Mouse (Mus musculus) ES-Bruce4 (cell line): ENCODE results near the gene Wdpcp. TPM values are rescaled to one million over a fixed set of nuclear protein-coding genes. Genes with fewer than 3 reads are reported as not detected.
A peak's percentile ranks its signal among the peaks of the same experiment; 100 is the strongest.

ENCODE experiments used
- H3K27ac ChIP-seq: 2 replicates; pipeline ENCODE4 v1.5.1; 2012; ENCODE audit warnings: low read length, inconsistent platforms; ENCODE audit not compliant: insufficient read depth
- H3K27me3 ChIP-seq: 2 replicates; pipeline ENCODE4 v1.6.1; 2012; ENCODE audit warnings: mild to moderate bottlenecking, low read length, inconsistent platforms; ENCODE audit not compliant: control insufficient read depth, poor library complexity, insufficient read depth, severe bottlenecking
- H3K36me3 ChIP-seq: 2 replicates; pipeline ENCODE4 v1.6.1; 2012; ENCODE audit warnings: inconsistent platforms, mild to moderate bottlenecking, low read length, moderate library complexity; ENCODE audit not compliant: control insufficient read depth, poor library complexity, insufficient read depth, severe bottlenecking
- H3K4me1 ChIP-seq: one replicate; pipeline ENCODE4 v1.8.1; 2011; ENCODE audit warnings: low read length; ENCODE audit not compliant: control insufficient read depth, insufficient read depth
- H3K4me3 ChIP-seq: 2 replicates; pipeline ENCODE4 v1.5.1; 2011; ENCODE audit warnings: low read depth, mild to moderate bottlenecking, low read length
- H3K9ac ChIP-seq: 2 replicates; pipeline ENCODE4 v1.6.1; 2012; ENCODE audit warnings: low read depth, mild to moderate bottlenecking, inconsistent platforms; ENCODE audit not compliant: poor library complexity, severe bottlenecking
- H3K9me3 ChIP-seq: replicated peaks from 2 replicates; pipeline ENCODE4 v1.6.1; 2012; ENCODE audit warnings: mild to moderate bottlenecking, low read length, inconsistent platforms; ENCODE audit not compliant: control insufficient read depth, poor library complexity, insufficient read depth, severe bottlenecking
- CTCF ChIP-seq: IDR thresholded peaks from one replicate; pipeline ENCODE4 v1.8.1; 2011; ENCODE audit warnings: low read depth, low read length
- EP300 ChIP-seq: IDR thresholded peaks from 2 replicates; pipeline ENCODE4 v1.6.1; 2011; ENCODE audit warnings: low read depth, low read length; ENCODE audit not compliant: insufficient read depth
- POLR2A ChIP-seq: IDR thresholded peaks from one replicate; pipeline ENCODE4 v1.8.1; 2011; ENCODE audit warnings: low read length; ENCODE audit not compliant: insufficient read depth
- polyA plus RNA-seq: library from polyadenylated mRNA; stranded (reverse); fragments of >200 nt; gene quantifications from 2 replicates; pipeline ENCODE4 v1.2.4, GENCODE M21; 2011; ENCODE audit warnings: low read depth; ENCODE audit not compliant: missing spikeins, insufficient read depth, insufficient read length

Gene Wdpcp
- polyA plus RNA-seq, 1 experiment: 1.7 TPM

DNA sequence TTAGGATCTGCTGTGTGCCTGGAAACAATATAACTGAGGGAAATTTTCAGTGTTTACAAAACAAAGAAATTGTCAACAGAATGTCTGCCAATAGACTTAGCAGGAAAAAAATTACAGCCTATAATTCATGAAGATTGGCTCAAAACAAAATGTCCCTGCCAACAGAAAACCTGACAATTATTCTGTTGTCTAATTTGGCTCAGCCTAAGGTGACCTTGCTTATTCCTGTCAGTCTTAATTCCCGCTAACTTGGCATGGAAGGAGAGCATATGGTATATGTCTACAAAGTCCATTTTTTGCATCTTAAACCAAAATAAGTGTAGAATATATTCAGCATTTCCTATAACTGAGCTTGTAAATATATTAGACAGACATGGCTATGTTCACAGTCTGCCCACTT lies 298.8 kb downstream of the Wdpcp start:
- Histone ChIP-seq H3K4me1 (peaks cover 3% of the 10 kb centered on the region), H3K27ac (no peak overlapping the region), H3K27me3 (no peaks in the 10 kb centered on the region), H3K4me3 (no peak overlapping the region), H3K36me3 (no peaks in the 10 kb centered on the region), H3K9me3 (no peaks in the 10 kb centered on the region), H3K9ac (no peak overlapping the region)
- no peak for TF ChIP-seq POLR2A
- TF ChIP-seq CTCF: no peak
- no peak for TF ChIP-seq EP300

DNA sequence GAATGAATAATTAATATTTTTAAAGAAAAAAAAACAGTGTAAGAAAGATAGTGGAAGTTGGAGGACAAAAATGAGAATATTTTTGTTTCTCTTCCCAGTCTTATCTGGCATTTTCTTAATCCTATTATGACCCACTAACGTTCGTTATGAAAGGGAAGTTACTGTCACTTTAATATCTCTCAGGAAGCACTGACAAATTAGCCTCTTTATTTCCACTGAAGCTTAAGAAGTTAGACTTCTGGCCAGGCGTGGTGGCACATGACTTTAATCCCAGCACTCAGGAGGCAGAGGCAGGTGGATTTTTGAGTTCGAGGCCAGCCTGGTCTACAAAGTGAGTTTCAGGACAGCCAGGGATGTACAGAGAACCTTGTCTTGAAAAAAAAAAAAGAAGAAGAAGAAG lies 299.7 kb downstream of the Wdpcp start:
- no peak overlapping the region for H3K9ac ChIP-seq
- TF ChIP-seq EP300 (no peak), CTCF (no peak), POLR2A (no peak)
- H3K27me3 ChIP-seq: no peaks in the 10 kb centered on the region
- H3K4me1 ChIP-seq: peaks cover 3% of the 10 kb centered on the region
- no peaks in the 10 kb centered on the region for H3K36me3 ChIP-seq
- no peak overlapping the region for H3K4me3 ChIP-seq
- H3K9me3 ChIP-seq: peaks cover under 1% of the 10 kb centered on the region; the same call in 1 of the 2 replicates
- no peak overlapping the region for H3K27ac ChIP-seq

DNA sequence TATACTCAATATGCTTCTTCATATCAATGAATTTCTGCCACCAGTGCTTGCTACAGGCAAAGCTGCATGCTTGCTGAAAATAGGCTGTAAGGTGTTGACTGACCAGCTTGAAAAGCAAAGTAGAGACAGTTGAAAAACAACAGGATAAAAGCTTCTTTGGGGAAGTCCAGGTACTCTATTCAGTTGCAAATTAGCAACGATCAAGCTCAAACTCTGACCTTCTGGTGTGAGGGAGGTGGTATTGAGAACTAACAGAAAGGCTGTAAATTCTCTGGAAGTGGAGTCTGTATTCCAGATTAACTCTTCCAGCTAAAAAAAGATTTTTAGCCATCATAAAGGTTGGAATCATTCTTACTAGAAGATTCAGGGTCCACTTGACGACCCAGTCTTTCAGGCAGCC lies 303.0 kb downstream of the Wdpcp start:
- TF ChIP-seq EP300 (no peak), POLR2A (no peak), CTCF (no peak)
- peaks cover 4% of the 10 kb centered on the region; the same call in 1 of the 2 replicates for H3K9me3 ChIP-seq
- H3K4me1 ChIP-seq: no peaks in the 10 kb centered on the region
- no peak overlapping the region for H3K4me3 ChIP-seq
- no peaks in the 10 kb centered on the region for H3K36me3 ChIP-seq
- H3K27me3 ChIP-seq: no peaks in the 10 kb centered on the region
- H3K9ac ChIP-seq: no peak overlapping the region
- peak overlapping the region; percentile 91 for H3K27ac ChIP-seq

DNA sequence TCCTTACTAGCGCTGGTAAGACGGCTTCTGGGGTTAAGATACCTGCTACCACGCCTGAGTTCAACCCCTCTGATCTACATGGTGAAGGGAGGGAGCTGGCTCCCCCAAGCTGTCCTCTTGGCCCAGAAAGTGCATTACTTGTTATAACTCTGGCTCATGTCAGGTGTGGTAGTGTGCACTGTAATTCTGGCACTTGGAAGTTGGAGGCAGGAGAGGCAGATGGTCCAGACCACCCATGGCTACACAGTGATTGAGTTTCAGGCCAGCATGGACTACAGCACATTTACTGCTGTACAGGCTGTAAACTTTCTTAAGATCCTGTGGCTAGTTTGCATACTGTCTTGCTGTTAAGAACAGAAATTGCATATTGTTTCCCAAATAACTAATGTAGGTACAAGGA lies 322.7 kb downstream of the Wdpcp start:
- TF ChIP-seq CTCF: no peak
- no peak for TF ChIP-seq POLR2A
- no peak for TF ChIP-seq EP300
- H3K27me3 ChIP-seq: no peaks in the 10 kb centered on the region
- H3K27ac ChIP-seq: no peak overlapping the region

DNA sequence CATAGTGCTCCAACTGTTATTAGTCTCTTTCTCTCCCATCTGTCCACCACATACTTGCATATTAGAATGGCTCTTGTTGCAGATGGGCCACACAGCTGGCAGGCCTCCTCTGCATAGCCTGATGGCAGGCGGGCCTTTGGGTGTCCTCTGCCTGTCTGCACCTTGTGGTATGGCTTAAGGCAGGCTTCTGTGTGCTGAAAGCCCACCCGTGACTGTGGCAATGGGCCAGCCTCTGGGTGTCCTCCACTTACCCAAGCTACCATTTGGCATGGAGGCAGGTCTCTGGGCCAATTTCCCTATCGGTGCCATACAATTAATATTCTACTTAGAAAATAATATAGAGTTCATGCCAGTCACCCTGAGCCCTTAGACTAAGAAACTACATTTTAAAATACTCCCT lies 350.5 kb downstream of the Wdpcp start:
- no peak overlapping the region for H3K4me3 ChIP-seq
- H3K27me3 ChIP-seq: no peaks in the 10 kb centered on the region
- no peaks in the 10 kb centered on the region for H3K4me1 ChIP-seq
- H3K27ac ChIP-seq: no peak overlapping the region
- no peaks in the 10 kb centered on the region for H3K9me3 ChIP-seq
- H3K36me3 ChIP-seq: no peaks in the 10 kb centered on the region
- H3K9ac ChIP-seq: no peak overlapping the region
- TF ChIP-seq CTCF (no peak), EP300 (no peak), POLR2A (no peak)

More for the DNA sequence above, 322.7 kb downstream of the Wdpcp start:
- Histone ChIP-seq H3K9ac (no peak overlapping the region), H3K9me3 (no peaks in the 10 kb centered on the region), H3K4me3 (no peak overlapping the region), H3K36me3 (no peaks in the 10 kb centered on the region), H3K4me1 (no peaks in the 10 kb centered on the region)

Other genes with a start within 250 kb of the Wdpcp start
- gene Ugp2, start 201.0 kb upstream of the Wdpcp start, polyA plus RNA-seq: 28.9 and 39.9 TPM in 2 replicates
- 148 and 156 TPM in 2 replicates for gene Mdh1, start 132 bp downstream of the Wdpcp start, polyA plus RNA-seq